Mouse (Mus musculus) E14TG2a.4 (cell line): Measurements from ENCODE around the gene Oip5.

Source experiments
- CTCF ChIP-seq: conservative IDR thresholded peaks from 2 replicates; pipeline ENCODE4 v1.5.1; 2014; ENCODE audit warnings: low read length
- NANOG ChIP-seq: IDR thresholded peaks from 2 replicates; pipeline ENCODE4 v1.6.1; 2014; ENCODE audit warnings: borderline replicate concordance, low read length, mixed read lengths

GRCm38 (mm10) chr2:119644254-119644653, 26.0 kb upstream of the Oip5 start:
- TF ChIP-seq CTCF = no peak
- no peak for TF ChIP-seq NANOG
